Mouse (Mus musculus): ENCODE results near the gene Cemip. TPM values are rescaled to one million over a fixed set of nuclear protein-coding genes. Genes with fewer than 3 reads are reported as not detected.

The Cemip gene
- total and polyA plus RNA-seq, 2 experiments from 2014 or later = 0.60 to 8.2 TPM

GRCm38 (mm10) chr7:84102589-84102988 is 16.3 kb upstream of the Cemip start:
- ATAC-seq (ENCODE audit: low FRiP score) (no peak), DNase-seq (ENCODE audit: low spot score) (no peak)
- no peak overlapping the region for H3K4me2 ChIP-seq (ENCODE audit: low read depth, low read length, poor library complexity, severe bottlenecking)
- H3K9me3 ChIP-seq (ENCODE audit: low read length) = no peaks in the 10 kb centered on the region
- no peaks in the 10 kb centered on the region for H3K27me3 ChIP-seq (ENCODE audit: insufficient read depth, low read length)
- no peaks in the 10 kb centered on the region for H3K36me3 ChIP-seq (ENCODE audit: insufficient read depth, low read length)
- H3K27ac ChIP-seq (ENCODE audit: low read depth, low read length) = no peak overlapping the region
- no peak overlapping the region for H3K4me3 ChIP-seq (ENCODE audit: low read depth, low read length)
- H3K4me1 ChIP-seq (ENCODE audit: insufficient read depth, low read length) = no peaks in the 10 kb centered on the region
- no peak for TF ChIP-seq CTCF (IDR thresholded peaks at IDR 0.05)
- H3K9ac ChIP-seq (replicated peaks; ENCODE audit: low read length, poor library complexity, severe bottlenecking) = no peak overlapping the region
- 100% methylated on average over 1 of the region's 1 CpGs for WGBS

GRCm38 (mm10) chr7:84100672-84101071 is 14.4 kb upstream of the Cemip start:
- 91% methylated on average over 3 of the region's 3 CpGs for WGBS
- TF ChIP-seq CTCF (IDR thresholded peaks at IDR 0.05) = no peak
- Histone ChIP-seq H3K4me2 (ENCODE audit: low read depth, low read length, poor library complexity, severe bottlenecking) (no peak overlapping the region), H3K4me3 (ENCODE audit: low read depth, low read length) (no peak overlapping the region), H3K27ac (ENCODE audit: low read depth, low read length) (no peak overlapping the region), H3K27me3 (ENCODE audit: insufficient read depth, low read length) (no peaks in the 10 kb centered on the region), H3K36me3 (ENCODE audit: insufficient read depth, low read length) (no peaks in the 10 kb centered on the region), H3K9me3 (ENCODE audit: low read length) (no peaks in the 10 kb centered on the region), H3K4me1 (ENCODE audit: insufficient read depth, low read length) (no peaks in the 10 kb centered on the region), H3K9ac (replicated peaks; ENCODE audit: low read length, poor library complexity, severe bottlenecking) (no peak overlapping the region)
- no peak for DNase-seq (ENCODE audit: low spot score)
- ATAC-seq (ENCODE audit: low FRiP score) = no peak

GRCm38 (mm10) chr7:84098098-84098497 is 11.8 kb upstream of the Cemip start:
- Histone ChIP-seq H3K27ac (ENCODE audit: low read depth, low read length) (no peak overlapping the region), H3K36me3 (ENCODE audit: insufficient read depth, low read length) (no peaks in the 10 kb centered on the region), H3K27me3 (ENCODE audit: insufficient read depth, low read length) (no peaks in the 10 kb centered on the region), H3K4me3 (ENCODE audit: low read depth, low read length) (no peak overlapping the region), H3K4me2 (ENCODE audit: low read depth, low read length, poor library complexity, severe bottlenecking) (no peak overlapping the region), H3K9ac (replicated peaks; ENCODE audit: low read length, poor library complexity, severe bottlenecking) (no peak overlapping the region), H3K4me1 (ENCODE audit: insufficient read depth, low read length) (no peaks in the 10 kb centered on the region), H3K9me3 (ENCODE audit: low read length) (no peaks in the 10 kb centered on the region)
- WGBS = 94% methylated on average over 1 of the region's 1 CpGs
- TF ChIP-seq CTCF (IDR thresholded peaks at IDR 0.05) = no peak
- DNase-seq (ENCODE audit: low spot score) = no peak
- ATAC-seq (ENCODE audit: low FRiP score) = no peak

GRCm38 (mm10) chr7:84096501-84096900 is 10.2 kb upstream of the Cemip start:
- no peak for ATAC-seq (ENCODE audit: low FRiP score)
- Histone ChIP-seq H3K9ac (replicated peaks; ENCODE audit: low read length, poor library complexity, severe bottlenecking) (0 out of 2 replicates have a peak overlapping the region, but pooled peaks have one; percentile 13), H3K27ac (ENCODE audit: low read depth, low read length) (no peak overlapping the region), H3K4me1 (ENCODE audit: insufficient read depth, low read length) (no peaks in the 10 kb centered on the region), H3K4me2 (ENCODE audit: low read depth, low read length, poor library complexity, severe bottlenecking) (no peak overlapping the region), H3K27me3 (ENCODE audit: insufficient read depth, low read length) (no peaks in the 10 kb centered on the region), H3K36me3 (ENCODE audit: insufficient read depth, low read length) (no peaks in the 10 kb centered on the region), H3K4me3 (ENCODE audit: low read depth, low read length) (no peak overlapping the region), H3K9me3 (ENCODE audit: low read length) (no peaks in the 10 kb centered on the region)
- peak; percentile 58 for DNase-seq (ENCODE audit: low spot score)
- WGBS = 66% methylated on average over 6 of the region's 6 CpGs
- TF ChIP-seq CTCF (IDR thresholded peaks at IDR 0.05) = no peak

GRCm38 (mm10) chr7:84090793-84091192 is 4.5 kb upstream of the Cemip start:
- TF ChIP-seq CTCF (IDR thresholded peaks at IDR 0.05) = no peak
- ATAC-seq (ENCODE audit: low FRiP score) (no peak), DNase-seq (ENCODE audit: low spot score) (no peak)
- no peaks in the 10 kb centered on the region for H3K36me3 ChIP-seq (ENCODE audit: insufficient read depth, low read length)
- WGBS = 80% methylated on average over 4 of the region's 4 CpGs
- no peak overlapping the region for H3K27ac ChIP-seq (ENCODE audit: low read depth, low read length)
- no peak overlapping the region for H3K9ac ChIP-seq (replicated peaks; ENCODE audit: low read length, poor library complexity, severe bottlenecking)
- no peaks in the 10 kb centered on the region for H3K4me1 ChIP-seq (ENCODE audit: insufficient read depth, low read length)
- H3K9me3 ChIP-seq (ENCODE audit: low read length) = no peaks in the 10 kb centered on the region
- no peak overlapping the region for H3K4me2 ChIP-seq (ENCODE audit: low read depth, low read length, poor library complexity, severe bottlenecking)
- no peak overlapping the region for H3K4me3 ChIP-seq (ENCODE audit: low read depth, low read length)
- no peaks in the 10 kb centered on the region; the same call in 1 of the 2 replicates for H3K27me3 ChIP-seq (ENCODE audit: insufficient read depth, low read length)

- Histone ChIP-seq H3K9me3 (ENCODE audit: low read length) (no peaks in the 10 kb centered on the region), H3K9ac (replicated peaks; ENCODE audit: low read length, poor library complexity, severe bottlenecking) (no peak overlapping the region), H3K36me3 (ENCODE audit: insufficient read depth, low read length) (no peaks in the 10 kb centered on the region), H3K4me3 (ENCODE audit: low read depth, low read length) (no peak overlapping the region), H3K4me1 (ENCODE audit: insufficient read depth, low read length) (no peaks in the 10 kb centered on the region; the same call in 1 of the 2 replicates), H3K27me3 (ENCODE audit: insufficient read depth, low read length) (peaks cover 3% of the 10 kb centered on the region; the same call in 1 of the 2 replicates), H3K4me2 (ENCODE audit: low read depth, low read length, poor library complexity, severe bottlenecking) (no peak overlapping the region), H3K27ac (ENCODE audit: low read depth, low read length) (no peak overlapping the region)
- ATAC-seq (ENCODE audit: low FRiP score) (no peak), DNase-seq (ENCODE audit: low spot score) (no peak)
- peak; percentile 60 for TF ChIP-seq CTCF (IDR thresholded peaks at IDR 0.05)
- 13% methylated on average over 1 of the region's 1 CpGs for WGBS
Observed at GRCm38 (mm10) chr7:84089777-84090176, 3.5 kb upstream of the Cemip start.

All from midbrain, postnatal 0 days (tissue).